Mouse (Mus musculus): ENCODE results near the gene Szt2.

The Szt2 gene

GRCm38 (mm10) chr4:118409142-118409900 lies at the start of gene Szt2, which contains the start of gene Med8:
Gene Szt2, minus strand, starts transcription at chr4:118409273.
Gene Med8, plus strand, starts transcription at chr4:118409337.
- peak; percentile 88 for DNase-seq

DNA sequence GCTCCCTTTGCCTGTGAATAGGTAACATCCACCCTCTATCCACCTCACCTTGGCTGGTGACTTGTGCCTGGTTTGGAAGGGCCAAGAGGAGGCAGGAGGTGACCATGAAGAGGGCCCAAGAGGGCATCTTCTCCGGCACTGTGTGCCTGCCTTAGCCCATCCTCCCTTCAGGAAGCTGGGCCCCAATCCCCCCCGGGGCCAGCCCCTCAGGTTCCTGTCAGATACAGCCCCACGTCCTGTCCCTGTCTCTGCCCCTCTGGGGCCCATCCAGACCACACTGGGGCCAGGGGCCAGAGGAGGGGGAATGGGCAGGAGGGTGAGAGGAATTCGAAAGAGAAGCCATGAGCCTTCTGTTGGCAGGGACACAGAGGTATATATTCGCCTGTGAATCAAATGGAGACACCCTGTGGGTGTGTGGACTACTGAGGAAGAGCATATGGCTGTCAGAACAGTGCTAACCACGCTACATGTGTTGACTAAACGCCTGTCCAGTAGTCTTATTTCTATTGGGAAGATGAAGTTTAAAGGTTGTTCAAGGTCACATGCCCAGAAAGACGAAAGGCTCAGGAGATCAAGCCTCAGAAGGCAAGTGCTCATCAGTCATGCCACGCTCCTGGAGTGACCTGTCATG lies 48.4 kb upstream of the Szt2 start, which contains the start of gene Mpl:
Gene Mpl, minus strand, starts transcription at position 169 of the 631 bp plus-strand sequence.
- no peak for DNase-seq

- no peak for DNase-seq
These were observed 37.5 kb upstream of the Szt2 start for GRCm38 (mm10) chr4:118446415-118447153.

DNA sequence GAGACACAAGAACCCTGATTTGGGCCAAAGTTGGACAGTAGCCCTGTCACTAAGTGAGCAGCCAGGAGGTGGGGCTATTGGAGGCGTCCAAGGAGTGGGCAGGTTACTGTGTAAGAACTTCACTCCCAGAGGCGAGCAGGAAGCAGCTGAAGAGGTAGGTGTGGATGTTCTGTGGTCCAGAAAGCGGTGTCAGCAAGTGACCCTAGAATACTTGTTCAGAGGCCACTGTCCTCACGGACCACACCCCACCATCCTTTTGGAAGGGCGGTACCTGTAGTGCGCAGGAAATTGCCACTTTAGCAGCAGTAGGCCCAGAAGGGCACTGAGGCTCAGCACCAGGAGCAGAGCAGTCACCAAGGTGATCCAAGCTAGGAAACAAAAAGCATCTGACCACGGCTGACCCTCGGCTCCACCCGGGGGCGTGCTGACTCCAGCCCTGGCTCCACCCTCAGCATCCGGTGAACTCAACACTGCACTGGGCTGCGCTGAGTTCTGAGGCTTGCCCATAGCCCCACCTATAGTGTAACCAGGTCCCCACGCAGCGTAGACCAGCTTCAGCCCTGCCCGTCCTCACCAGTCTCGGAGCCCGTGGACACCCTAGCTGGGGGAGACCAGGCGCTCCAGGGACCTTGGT lies 36.8 kb upstream of the Szt2 start:
- no peak for DNase-seq

DNA sequence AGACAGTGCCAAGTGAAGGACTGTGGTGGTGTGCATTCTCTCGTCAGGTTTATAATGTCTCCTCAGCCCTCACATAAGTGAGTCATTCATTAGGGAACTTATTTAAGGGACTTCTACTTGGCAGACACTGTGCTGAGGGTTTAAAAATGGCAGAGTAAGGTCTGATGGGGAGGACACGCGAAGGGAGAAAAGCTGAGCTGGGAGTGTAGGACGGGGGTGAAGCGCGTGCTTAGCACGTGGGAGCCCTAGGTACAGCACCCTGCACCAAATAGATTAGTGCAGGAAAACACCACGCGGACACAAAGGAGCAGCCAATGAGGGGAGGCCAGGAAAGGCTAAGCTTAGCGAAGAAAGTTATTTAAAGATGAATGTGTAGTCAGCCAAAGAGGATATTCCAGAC lies 36.0 kb upstream of the Szt2 start:
- no peak for DNase-seq

- no peak for DNase-seq
These were observed 28.8 kb upstream of the Szt2 start for GRCm38 (mm10) chr4:118437829-118438253.

- DNase-seq, result peak; percentile 77
These were observed 27.9 kb upstream of the Szt2 start, which contains the start of gene Cdc20 for GRCm38 (mm10) chr4:118436820-118437603. Gene Cdc20, minus strand, starts transcription at chr4:118437352.

GRCm38 (mm10) chr4:118432332-118432731 lies 23.3 kb upstream of the Szt2 start:
- no peak for DNase-seq

GRCm38 (mm10) chr4:118429215-118429895 lies 20.3 kb upstream of the Szt2 start:
- no peak for DNase-seq

- no peak for DNase-seq
These were observed 19.6 kb upstream of the Szt2 start for GRCm38 (mm10) chr4:118428531-118429214.

DNA sequence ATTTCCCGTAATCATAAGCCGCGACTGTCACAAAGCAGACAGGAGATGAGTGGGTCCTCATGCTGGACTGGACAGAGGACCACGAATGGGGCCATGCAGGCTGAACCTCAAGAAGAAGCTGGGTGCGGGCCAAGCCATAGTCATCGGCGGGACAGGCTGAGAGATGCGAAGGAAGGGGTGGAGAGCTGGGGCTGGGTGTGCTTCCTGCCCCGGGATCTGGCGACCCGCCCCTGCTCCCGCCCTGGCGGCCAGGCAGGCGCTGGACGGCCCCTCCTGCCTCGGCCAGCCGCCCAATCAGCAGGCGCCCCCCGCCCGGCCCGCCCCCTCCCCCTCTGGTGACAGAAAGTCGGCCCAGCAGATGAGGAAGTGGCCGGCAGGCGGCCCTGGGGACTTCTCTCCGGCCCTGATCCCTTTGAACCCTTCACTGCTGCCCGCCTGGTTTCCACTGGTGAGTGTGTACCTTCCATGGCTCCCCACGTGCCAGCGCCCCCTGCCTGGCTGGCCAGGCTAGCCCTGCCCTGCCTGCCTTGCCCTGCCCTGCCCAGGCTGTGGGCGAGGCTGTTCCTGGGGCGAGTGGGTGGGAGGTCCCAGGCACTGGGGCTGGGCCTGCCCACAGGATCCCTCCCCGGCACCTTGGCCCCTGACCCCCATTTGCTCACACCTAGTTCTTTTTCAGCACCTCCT lies 18.8 kb upstream of the Szt2 start, which contains the start of gene Elovl1:
Gene Elovl1, plus strand, starts transcription at position 326 of the 684 bp plus-strand sequence.
- DNase-seq, result peak; percentile 65

GRCm38 (mm10) chr4:118427415-118427767 lies 18.3 kb upstream of the Szt2 start:
- no peak for DNase-seq

- DNase-seq, result no peak
These were observed 16.3 kb upstream of the Szt2 start for GRCm38 (mm10) chr4:118425374-118425773.

- DNase-seq, result no peak
These were observed 15.6 kb upstream of the Szt2 start for GRCm38 (mm10) chr4:118424541-118425160.

GRCm38 (mm10) chr4:118421384-118421783 lies 12.3 kb upstream of the Szt2 start:
- DNase-seq, result no peak

DNA sequence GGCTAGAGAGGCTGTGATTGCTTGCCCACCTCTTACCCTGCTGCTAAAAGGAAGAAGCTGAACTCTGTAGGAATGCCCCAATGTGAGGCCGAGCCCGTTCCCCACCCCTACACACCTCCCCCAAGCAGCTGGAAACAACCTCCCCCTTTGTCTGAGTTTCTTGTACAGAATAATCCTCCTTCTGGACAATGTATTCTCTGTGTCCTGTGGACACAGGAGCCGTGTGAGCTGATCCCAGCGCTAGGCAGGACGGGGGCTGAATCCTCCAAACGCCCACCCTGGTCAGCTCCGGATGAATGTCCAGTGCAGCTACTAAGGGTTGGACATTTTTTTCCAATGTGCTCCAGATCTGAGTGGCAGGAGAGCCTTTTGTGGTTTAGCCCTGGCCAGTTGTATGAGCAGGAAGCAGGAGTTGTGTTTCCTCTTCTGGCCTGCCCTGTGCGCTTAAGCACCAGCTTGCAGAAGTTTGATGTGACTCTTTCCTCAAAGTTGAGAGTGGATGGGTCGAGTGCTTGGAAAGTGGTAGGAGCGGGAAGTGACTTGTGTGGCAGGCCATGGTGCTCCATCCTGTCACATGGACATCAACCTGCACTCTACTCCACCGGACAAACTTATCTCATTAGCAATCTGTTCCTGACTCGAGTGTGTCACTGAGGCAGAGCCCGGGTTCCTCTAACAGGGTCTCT lies 8.2 kb upstream of the Szt2 start:
- no peak for DNase-seq

- no peak for DNase-seq
These were observed 7.3 kb upstream of the Szt2 start for GRCm38 (mm10) chr4:118416329-118416728.

DNA sequence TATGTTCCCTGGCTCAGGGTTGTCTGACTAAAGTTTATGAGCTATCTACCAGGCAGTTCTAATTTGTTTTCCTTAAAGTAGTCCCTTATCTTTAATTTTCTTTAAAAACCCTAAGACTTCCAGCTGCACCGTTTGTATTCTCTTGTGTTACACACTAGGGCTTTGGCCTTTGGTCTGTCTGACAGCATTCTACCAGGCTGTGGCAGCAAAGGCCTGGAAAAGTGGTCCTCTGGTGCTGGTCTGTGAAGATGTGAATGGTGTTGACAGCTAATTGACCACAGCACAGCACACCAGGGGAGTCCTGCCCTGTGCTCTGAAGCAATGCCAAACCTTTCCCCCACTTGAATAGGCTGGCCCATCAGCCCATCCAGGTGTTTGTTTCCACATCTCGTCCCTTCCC lies 6.7 kb upstream of the Szt2 start:
- DNase-seq, result no peak

DNA sequence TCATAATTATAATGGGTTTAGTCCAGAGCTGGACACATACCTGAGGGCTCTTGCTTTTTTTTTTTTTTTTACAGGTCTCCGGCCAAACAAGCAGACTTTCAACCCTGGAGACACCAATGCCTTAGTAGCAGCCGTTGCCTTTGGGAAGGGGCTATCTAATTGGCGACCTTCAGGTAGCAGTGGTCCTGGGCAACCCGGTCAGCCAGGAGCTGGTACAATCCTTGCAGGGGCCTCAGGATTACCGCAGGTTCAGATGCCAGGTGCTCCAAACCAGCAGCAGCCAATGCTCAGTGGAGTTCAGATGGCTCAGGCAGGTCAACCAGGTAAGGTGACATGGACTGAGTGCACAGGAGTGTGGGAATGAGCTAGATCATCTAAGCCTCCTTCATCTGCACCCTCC lies 4.5 kb upstream of the Szt2 start:
- DNase-seq, result peak; percentile 42

Data from cerebellum, adult 9-10 months (tissue).